Mouse (Mus musculus): Measurements from ENCODE around the gene Btbd19. TPM values are rescaled to one million over a fixed set of nuclear protein-coding genes. Genes with fewer than 3 reads are reported as not detected.

Btbd19 gene
- total RNA-seq, 2 experiments from 2014 or later: 12.2 to 12.5 TPM

- intact Hi-C loops (cut with DNase I): loop anchor here (5.0 kb wide), 1 partner anchor 141 kb away; the partner anchor contains the start of gene Hectd3
- DNase-seq (ENCODE audit: low spot score in 2 of 2): no peak
Measured at GRCm38 (mm10) chr4:117138295-117139216, 13.0 kb upstream of the Btbd19 start.

DNA sequence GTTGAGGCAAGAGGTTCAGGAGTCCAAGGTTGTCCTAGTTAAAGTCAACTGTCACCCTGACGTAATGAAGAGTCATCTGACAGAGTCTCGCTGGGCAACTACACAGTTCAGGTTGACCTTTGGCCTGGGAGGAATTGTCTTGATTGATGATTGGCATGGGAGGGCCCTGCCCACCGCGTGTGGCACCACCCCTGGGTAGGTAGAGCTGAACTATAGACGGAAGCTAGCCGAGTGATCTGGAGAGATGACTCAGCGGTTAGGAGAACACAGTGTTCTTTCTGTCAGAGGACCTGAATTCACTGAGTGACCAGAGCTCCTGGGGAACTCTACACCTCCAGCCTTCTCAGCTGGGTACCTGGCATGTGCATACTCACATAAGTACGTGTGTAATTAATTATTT, 10.5 kb upstream of the Btbd19 start:
- intact Hi-C loops (cut with DNase I): loop anchor here (5.0 kb wide), 1 partner anchor 139 kb away; the partner anchor contains the start of gene Hectd3
- no peak for DNase-seq (ENCODE audit: low spot score in 2 of 2)

DNA sequence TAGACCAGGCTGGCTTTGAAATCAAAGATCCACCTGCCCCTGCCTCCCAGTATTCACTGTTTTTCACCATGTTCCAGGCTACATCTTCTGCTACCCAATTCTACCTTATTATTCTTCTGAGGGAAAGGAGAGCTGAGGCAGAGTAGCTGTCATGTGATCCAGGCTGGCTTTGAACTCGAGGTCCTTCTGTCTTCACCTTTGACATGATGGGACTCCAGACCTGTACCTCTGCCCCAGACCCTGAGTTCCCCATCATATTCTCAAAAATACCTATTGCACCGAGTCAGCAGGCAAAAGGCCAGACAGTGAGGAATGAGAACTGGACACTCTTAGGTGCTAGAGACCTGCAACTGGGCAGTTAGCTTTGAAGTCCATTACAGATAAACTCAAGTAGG, 9.1 kb upstream of the Btbd19 start:
- no peak for DNase-seq (ENCODE audit: low spot score in 2 of 2)
- intact Hi-C loops (cut with DNase I): no loop called here

- DNase-seq (ENCODE audit: low spot score in 2 of 2): peak; percentile 96
- intact Hi-C loops (cut with DNase I): no loop called here
Measured at GRCm38 (mm10) chr4:117133817-117134600, 8.5 kb upstream of the Btbd19 start, which contains the start of gene Plk3. Gene Plk3 (minus strand): TSS chr4:117133963.

DNA sequence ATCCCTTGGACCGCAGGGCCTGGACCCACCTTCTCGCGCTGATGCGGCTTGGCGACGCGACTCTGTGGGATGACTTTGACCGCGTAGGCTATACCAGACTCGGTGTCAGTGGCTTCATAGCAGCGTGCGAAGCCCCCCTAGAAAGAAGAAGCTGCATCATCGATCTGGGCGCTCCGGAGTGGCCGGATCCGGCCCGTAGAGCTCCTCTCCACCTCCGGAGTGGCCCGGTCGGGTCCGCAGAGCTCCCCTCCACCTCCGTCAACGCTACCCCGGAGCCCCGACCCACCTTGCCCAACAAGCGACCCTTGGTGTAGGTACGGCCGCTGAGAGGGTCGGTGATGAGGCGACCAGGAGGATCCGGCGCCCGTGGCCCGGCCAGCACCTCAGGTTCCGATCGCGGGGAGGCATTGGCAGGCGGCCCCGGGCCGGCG, 7.9 kb upstream of the Btbd19 start:
- intact Hi-C loops (cut with DNase I): no loop called here
- DNase-seq (ENCODE audit: low spot score in 2 of 2): peak in 1 of 2 experiments; percentile 45

DNA sequence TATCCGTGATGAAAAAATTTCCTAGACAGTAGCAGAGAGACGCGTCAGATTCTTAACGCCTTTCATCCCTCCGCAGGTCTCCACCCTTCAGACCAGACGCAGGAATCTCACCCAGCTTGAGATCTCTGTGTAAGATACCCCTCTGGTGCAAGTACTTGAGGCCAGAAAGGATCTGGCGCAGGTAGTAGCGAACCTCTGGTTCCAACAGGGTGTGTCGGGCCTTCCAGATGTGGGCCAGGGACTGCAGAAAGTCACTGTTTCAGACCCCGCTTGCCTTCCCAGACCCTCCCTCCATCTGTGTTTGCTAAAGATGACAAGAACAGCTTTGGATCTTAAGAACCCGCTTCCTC, 7.2 kb upstream of the Btbd19 start:
- intact Hi-C loops (cut with DNase I): no loop called here
- no peak for DNase-seq (ENCODE audit: low spot score in 2 of 2)

DNA sequence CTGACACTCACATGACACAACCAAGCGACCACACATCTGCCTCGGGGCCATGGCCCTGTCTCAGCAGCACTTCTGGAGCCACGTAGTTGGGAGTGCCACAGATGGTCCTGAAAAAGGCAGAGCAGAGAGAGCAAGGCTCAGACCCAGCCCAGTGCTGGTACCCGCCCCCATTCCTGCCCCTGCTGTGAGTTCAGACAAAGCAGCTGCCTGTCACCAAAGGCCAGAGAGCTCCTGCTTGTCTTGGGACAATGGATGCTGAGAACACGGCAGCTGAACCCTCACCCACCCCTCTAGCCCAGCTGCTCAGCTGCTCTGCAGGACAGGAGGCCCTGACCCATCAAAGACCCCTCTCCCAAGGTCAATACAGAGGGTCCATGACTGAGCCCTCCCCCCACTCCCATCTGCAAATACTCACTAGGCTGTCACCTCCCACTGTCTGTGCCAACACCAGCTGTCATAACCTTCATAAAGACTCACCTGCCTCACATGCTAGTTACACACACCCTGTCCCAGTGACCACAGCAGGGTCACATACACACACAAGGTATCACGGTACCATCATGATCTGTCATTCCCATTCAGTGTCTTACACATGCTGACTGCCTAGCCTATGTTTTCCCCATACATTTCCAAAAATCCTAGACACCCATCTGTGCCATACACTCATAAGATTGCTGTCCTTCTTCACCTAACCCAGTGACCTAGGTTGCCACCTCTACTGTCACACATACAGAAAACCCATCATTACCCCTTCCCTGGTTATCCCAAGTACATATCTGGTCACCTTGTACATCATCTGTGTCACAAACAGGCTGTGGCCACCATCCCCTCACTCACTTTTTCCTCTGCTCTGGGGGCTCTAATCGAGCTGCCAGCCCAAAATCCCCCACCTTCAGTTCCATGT, 6.6 kb upstream of the Btbd19 start:
- no peak for DNase-seq (ENCODE audit: low spot score in 2 of 2)
- intact Hi-C loops (cut with DNase I): no loop called here

DNA sequence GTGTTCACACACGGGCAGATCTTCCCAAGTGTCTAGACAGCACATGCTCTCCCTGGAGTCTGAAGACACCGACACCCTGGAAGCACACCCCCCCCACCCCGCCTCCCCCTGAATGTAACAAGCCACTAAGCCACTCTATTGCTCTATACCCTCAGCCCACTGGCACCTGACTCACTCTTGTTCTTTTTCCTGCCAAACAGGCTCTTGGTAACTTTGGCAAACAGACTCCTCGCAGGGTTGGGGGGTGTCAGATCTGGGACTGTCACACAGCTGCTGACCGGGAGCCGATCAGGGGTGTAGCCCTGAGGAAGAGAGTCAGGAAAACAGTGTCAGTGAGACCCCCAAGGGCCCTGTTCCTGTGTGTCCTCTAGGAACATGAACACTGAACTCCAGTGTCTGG, 5.7 kb upstream of the Btbd19 start:
- intact Hi-C loops (cut with DNase I): no loop called here
- no peak for DNase-seq (ENCODE audit: low spot score in 2 of 2)

- intact Hi-C loops (cut with DNase I): no loop called here
- no peak for DNase-seq (ENCODE audit: low spot score in 2 of 2)
Measured at GRCm38 (mm10) chr4:117130790-117131189, 5.3 kb upstream of the Btbd19 start.

DNA sequence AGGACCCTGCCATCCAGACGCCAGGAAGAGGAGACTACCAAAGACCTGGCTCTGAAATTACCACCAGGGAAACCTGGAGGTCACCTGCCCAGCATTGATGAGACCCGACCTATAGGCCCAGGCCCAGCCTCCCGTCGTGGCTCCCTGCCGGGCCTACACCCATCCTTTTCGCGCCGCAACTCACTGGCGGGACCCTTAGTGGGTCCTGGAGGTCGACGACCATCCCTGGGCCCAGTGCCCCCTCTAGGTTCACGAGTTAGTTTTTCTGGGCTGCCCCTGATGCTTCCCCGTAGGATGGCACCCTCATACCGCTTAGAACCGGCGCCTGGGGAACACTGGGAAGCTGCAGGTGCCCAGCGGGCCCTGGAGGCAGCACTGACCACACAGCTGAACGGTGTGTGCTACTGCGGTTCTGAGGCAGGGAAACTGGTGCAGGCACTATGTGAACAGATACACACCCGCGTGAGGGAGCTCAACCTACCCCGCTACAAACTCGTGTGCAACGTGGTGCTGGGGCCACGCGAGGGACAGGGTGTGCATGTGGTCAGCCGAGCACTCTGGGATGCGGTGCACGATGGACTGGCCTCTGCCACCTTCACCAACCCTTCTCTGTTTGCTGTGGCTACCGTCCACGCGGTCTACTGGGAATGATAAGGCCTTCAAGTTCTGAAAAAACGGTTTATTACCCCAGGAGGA, 2.6 kb upstream of the Btbd19 start:
- intact Hi-C loops (cut with DNase I): loop anchor here (10.0 kb wide), 1 partner anchor 303 kb away; the partner anchor contains the start of gene Hpdl
- no peak for DNase-seq (ENCODE audit: low spot score in 2 of 2)

- intact Hi-C loops (cut with DNase I): loop anchor here (10.0 kb wide), 1 partner anchor 302 kb away; the partner anchor contains the start of gene Hpdl
- DNase-seq (ENCODE audit: low spot score in 2 of 2): no peak
Measured at GRCm38 (mm10) chr4:117126675-117127290, 1.3 kb upstream of the Btbd19 start, which contains the start of gene Tctex1d4. Gene Tctex1d4 (plus strand): TSS chr4:117126794.

DNA sequence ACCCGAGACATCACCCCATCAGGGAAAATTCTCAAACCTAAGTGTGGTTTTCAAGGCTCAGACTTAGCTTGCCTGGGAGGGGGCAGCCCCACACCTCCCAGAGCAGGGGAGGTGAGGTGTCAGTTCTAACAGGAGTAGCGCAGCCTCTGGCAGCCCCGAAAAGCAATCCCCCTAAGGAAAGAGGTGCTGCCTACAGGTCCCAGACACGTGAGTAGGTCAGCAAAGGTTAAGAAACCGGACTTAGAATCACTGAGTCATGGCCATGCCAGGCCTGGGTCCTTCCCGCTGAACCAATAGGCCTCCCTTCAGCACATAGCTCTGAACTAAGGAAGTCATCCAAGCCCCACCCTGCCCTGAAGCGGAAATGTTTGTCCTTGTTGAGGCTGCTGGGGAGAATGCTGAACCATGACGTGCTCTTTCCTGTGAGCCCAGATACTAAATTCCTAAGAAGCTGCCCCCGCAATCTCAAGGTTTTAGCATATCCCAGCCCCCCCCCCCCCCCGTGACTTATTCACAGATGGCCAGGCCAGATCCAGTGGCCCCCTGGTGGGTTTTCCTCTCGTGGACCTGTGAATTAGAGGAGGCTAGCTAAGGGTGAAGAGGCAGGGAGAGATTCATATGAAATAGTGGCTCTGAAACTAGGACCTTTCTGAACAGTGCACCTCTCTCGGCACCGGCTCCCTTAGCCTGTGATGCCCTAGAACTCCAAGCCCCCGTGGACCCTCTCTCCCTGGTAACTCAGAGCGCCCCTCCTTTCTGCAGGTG, 567 bp upstream of the Btbd19 start:
- DNase-seq (ENCODE audit: low spot score in 2 of 2): no peak
- intact Hi-C loops (cut with DNase I): loop anchor here (10.0 kb wide), 1 partner anchor 301 kb away; the partner anchor contains the start of gene Hpdl

- intact Hi-C loops (cut with DNase I): loop anchor here (5.0 to 10.0 kb wide), 2 partner anchors 122 to 300 kb away; partner anchors contain the start of gene Hpdl
- peak in 1 of 2 experiments; percentile 32 for DNase-seq (ENCODE audit: low spot score in 2 of 2)
Measured at GRCm38 (mm10) chr4:117124518-117125347, 792 bp downstream of the Btbd19 start.

DNA sequence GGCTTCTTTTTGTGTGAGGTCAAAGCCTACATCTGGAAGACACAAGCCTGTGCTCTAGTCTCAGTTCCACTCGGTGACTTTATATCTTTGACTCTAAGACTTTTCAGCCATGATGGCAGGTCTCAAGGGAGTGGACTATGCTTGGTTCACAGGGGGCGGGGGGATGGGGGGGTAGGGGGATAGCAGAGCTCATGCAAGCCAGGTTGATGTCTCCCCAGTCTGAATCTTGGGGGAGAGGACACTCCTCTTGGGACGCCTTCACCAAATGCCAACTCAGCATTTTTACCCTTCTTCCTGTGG, 1.4 kb downstream of the Btbd19 start:
- no peak for DNase-seq (ENCODE audit: low spot score in 2 of 2)
- intact Hi-C loops (cut with DNase I): loop anchor here (5.0 to 10.0 kb wide), 2 partner anchors 122 to 299 kb away; partner anchors contain the start of gene Hpdl

DNA sequence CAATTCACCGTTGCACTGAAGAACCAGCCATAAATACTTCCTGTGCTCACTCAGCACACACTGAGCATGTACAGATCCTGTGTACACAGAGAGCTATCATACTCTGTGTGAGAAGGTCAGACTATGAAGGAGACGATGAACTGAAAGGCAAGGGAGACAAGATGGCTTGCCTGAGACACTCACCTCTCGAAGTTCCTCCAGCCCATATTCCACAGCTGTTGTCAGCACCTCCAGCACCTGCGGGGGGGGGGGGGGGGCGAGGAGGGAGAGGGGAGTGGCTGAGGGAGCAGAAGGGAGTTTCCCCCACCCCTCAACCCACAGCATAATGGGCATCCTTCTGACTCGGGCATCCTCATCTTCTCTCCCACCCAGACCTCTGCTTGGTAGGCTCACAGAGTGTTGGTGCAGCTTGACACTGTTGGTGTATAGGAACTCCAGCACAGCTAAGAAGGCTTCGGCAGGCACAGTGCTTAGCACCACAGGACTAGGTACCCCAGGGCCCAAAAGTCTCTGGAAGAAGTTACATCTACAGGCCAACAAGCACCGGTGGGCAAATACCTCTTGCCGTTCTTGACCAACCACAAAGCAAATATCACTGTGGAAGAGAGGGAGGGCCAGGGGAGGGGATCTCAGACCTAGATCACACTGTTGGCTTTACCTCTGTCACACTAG, 1.8 kb downstream of the Btbd19 start:
- intact Hi-C loops (cut with DNase I): loop anchor here (5.0 to 10.0 kb wide), 2 partner anchors 121 to 299 kb away; partner anchors contain the start of gene Hpdl
- DNase-seq (ENCODE audit: low spot score in 2 of 2): no peak

DNA sequence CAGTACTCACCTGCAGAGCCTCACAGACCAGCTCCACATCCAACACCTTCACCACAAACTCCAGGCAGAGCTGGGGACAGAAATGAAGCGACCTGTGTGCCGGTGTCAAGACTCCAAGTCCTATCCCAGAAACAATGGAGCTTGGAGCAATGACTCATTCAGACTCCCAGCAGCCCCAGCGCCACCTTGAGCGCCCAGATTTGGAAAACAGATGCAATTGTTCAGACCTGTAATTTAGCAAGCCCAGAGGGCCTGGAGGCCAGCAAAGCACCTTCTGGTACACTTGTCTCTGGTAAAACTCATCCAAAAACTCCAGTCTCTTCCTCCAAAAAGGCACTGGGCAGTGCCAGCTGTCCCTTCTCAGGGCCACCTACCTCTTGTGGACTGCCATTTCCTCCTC, 3.3 kb downstream of the Btbd19 start:
- intact Hi-C loops (cut with DNase I): loop anchor here (5.0 to 10.0 kb wide), 2 partner anchors 120 to 297 kb away; partner anchors contain the start of gene Hpdl

More for the DNA sequence above, 3.3 kb downstream of the Btbd19 start:
- DNase-seq (ENCODE audit: low spot score in 2 of 2): no peak

Measured in left cerebral cortex, postnatal 36 days (tissue).